Mouse (Mus musculus) B cell, adult 2 months (primary cell): ENCODE results near the gene Olfr544.
A peak's percentile ranks its signal among the peaks of the same experiment; 100 is the strongest.
"Not testable (repeated sequence)": the region's sequence is repeated elsewhere in the genome, so short reads cannot be mapped to it uniquely, and the experiment has no call there.

ENCODE experiments used
- DNase-seq, 2 experiments: peaks; one replicate each; pipeline ENCODE4 v3.0.0; 2022

Olfr544 gene

DNA sequence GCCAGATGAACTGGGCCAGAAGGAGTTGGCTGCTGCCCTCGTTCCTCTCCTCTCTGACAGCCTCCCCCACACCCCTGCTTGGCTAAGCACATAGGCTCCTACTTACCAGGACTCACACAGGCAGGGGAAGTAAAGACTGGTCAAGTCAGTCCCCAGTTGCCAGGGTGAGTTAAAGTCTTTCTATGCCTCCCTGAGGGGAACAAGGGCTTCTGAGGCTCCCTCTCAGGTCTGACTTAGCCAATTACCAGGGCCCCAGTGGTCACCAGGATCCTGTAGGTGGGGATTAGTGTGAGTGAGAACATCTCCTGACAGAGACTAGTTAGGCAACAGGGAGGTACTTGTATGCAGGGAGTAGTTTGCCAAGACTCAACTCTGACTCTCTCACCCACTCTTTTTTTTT lies at the start of gene Olfr544:
Olfr544 (minus strand) TSS at position 153 of the 400 bp plus-strand sequence.
- DNase-seq, result no peak

DNA sequence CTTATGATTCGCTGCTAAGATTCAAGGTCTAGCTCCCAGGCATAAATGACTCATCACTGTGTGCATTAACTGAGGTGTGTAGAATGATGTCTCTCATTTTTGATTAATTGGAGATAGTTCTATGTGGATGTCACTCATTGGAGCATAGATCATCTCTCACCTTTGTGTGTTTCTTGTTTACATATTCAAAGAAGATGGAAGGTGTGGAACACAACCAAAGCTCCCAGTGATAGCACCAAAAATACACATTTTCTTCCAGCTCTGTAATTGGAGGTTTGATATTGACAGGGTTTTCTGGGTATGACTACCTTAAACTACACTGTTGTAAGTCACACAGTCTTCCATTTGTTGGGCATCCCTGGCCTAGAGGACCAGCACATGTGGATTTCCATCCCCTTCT lies 46.3 kb upstream of the Olfr544 start, which contains the start of gene Olfr547:
Olfr547 (plus strand) TSS at position 301 of the 400 bp plus-strand sequence.
- no peak for DNase-seq

DNA sequence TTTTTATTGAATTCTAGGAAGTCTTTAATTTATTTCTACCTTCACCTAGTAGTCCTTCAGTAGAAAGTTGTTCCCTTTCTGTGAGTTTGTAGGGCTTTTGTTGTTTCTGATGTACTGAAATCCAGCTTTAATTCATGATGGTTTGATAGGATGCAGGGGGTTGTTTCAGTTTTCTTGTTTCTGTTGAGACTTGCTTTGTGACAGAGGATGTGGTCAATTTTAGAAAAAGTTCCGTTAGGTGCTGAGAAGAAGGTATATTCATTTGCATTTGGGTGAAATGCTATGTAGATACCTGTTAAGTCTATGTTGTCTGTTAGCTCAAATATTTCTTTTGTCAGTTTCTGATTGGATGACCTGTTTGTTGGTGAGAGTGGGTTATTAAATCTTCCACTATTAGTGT lies 40.9 kb upstream of the Olfr544 start:
- no peak for DNase-seq

DNA sequence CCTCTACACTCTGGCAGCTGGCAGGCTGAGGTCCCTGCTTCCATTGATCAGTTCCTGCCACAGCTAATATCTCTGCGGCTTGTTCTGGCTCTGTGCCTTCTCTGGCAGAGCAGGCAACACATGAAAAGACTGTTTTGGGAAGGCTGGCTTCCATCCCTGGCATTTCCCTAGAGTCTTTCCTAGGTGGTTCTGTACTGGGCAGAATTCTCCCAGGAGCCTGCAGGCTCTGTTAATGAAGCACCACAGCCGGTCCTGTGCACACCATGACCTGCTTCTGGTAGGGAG lies 28.9 kb upstream of the Olfr544 start:
- DNase-seq, result no peak

DNA sequence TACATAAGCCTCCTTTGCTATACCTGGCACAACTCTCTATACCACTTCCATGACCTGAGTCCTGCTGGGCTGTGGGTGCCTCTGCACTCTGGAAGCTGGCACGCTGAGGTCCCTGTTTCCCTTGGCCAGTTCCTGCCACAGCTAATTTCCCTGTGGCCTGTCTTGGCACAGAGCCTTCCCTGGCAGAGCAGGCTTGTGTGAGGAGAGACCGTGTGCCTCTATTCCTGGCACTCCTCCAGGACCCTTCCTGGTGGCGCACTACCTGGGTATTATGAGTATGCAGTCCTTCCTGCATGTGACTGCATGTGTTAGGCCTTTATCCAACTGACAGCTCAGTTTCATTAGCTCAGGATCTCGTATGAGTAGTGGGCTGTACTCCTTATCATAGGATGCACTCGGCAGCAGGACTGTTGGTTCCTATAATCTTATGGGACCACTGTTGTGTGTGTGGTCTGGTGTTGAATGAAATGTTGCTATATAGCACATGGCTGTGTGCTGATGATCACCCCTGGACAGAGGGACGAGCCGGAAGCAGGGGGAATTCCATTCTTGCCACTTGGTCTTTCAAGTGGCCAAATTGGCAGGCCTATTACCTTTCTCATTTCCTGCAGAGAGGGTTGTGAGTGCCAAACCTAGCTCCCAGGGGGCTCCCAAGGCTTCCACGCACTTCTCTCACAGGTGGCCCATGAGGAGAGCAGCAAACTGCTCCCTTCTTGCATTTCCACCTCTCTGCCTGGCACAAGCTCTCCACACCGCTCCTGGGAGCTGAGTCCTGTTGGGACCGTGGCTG lies 28.3 kb upstream of the Olfr544 start:
- no peak for DNase-seq

DNA sequence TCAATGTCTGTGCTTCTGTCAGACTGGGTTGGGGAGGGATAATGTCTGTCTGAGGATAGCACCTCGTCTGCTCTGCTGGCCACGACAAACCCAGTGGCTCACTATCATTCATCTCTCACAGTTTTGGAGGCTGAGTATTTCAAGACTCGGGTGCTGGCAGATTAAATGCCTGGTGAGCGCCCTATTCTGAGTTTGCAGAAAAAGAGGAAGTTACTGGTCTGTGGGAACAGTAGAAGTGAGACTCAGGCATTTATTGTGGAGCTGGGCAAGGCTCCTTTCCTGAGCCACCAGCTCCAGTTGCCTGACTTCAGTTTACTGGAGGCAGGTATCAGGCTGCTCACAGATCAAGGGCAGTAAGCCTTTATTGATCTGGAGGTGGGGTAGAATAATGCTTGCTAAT lies 26.0 kb upstream of the Olfr544 start:
- DNase-seq, result peak; percentile 3 to 8

DNA sequence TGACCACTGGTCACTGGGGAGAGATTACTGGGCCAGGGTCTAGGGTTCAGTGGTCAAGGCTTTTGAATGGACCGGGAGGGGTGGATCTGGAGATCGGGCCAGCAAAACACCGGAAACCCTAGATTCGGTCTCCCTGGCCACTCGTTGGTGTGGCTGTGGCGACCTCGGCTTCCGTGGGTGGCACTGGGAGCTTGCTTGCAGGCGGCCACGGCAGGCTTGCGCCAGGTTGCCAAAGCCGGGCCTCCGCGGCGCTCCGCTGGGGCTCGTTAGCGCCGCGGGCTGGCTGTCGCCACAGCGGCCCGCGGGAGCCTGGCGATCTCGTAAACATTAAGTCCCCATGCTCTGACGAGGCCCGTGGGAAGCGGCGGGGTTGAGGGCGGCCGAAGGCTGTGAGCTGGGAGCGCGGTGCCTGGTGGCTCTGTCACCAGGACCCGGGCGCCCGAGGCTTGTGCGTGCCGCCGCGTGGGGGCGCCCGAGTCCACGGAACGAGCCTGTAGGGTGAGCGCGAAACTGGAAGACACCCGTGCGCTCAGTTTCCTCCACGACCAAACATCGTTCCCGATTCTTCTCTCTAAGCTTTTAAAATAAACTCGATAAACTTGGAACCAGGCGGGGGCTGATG lies 24.8 kb upstream of the Olfr544 start:
- peak; percentile 91 to 93 for DNase-seq

DNA sequence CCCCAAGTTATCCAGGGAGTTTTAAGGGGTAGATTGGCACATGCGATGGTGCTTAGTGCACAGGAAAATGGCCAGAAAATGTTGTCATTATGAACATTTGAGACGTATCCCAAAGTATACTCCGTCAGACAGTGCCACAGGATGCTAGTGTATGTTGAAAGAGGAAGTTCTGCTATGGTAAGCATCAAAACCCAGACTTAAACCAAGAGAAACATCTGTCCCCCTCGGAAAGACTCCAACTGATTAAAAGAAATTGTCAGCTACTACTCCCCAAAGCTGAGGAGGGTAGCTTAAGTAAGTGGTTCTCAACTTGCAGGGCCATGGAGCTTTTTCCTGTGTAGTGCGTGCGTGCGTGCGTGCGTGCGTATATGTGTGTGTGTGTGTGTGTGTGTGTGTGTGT lies 23.8 kb upstream of the Olfr544 start:
- DNase-seq, result no peak

DNA sequence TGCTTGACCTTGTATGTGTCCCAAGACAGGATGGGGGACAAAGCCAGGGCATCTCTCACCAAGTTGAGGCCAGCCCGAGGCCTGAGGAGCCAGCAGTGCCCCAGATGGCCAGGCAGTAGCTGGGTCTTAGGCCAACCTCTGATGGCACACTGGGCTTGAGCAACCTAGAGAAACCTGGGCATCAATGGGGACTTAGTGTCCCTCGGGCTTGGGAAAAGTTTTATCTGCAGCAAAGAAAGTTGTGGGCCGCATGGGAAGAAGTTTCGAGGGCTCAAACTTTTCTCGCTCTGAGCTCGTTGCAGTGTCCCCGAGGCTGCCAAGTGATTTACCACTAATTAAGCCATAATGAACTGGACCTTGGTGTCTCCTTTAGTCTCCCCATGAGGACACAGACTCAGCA lies 21.6 kb upstream of the Olfr544 start:
- DNase-seq, result no peak

DNA sequence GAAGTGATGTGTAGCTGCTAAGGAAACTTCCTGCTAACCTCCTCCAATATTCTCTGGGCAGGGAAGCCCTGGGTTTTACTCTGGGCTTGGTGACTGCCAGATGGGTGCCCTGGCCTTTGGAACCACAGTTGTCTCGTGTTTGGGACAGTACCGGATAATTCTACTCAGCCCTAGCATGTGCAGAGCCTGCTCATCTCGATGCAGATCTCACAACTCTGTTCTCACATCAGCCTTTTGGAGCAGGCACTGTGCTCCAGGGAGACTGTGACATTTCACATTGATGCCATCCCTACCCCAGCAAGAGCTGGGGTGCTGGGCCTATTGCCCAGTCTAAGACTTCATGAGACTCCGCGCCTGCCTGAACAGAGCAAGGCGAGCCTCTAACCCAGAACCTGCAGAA lies 20.6 kb upstream of the Olfr544 start:
- DNase-seq, result no peak

DNA sequence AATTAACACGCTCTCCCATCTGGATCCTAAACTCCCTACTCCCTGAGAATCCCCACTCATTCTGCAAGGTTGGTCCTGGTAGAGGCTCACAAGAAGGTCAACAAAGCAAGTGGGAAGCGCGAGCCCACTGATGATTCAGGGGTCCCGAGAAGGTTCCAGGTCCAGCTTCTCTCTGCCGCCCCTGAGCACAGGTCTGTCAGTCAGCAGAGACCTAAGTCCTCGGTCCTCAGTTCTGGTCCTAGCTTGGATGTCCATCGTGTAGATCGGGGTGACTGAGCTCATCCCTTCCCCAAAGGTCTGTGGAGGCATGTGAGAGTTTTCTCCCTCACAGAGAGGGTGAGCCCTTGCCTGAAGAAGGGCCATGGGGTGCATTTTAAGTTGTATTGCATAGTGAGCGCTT lies 20.0 kb upstream of the Olfr544 start:
- no peak for DNase-seq

DNA sequence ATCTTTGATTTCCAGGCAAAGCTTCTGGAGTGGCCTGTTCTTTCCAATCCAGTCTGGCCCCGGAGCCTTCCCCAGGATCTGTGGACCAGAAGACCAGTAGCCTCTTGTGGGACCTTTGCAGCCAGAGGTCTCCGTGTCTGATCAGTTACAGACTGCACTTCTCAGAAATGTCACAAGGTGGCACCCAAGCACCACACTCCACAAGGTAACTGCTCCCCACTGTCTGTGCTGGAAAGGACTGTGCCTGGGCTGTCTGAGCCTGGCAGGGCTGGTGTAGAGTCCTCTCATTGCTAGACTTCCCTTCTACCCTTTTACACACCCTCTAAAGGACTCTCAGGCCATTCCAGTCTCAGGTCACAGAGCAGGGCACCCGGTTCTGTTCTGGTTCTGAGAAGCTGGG lies 18.7 kb upstream of the Olfr544 start:
- DNase-seq, result peak; percentile 75 to 79

DNA sequence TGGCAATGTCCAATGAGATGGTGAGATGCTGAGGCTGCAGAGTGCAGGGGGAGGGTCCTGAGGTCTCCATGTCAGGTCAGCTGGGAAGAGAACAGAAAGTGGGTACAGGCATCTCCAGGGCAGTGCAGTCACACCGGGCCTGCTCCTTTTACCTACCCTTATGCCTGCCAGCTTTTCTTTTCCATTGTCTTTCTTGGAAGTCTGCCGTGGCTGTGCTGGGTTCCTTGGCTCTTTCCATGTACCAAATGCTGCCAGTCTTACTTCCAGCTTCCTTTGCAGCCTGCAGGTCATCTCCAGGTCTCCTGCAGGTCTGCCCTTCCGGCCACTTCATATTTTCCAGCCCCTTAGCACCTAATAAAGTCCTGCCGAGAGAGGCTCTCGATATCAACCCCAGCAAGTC lies 13.9 kb upstream of the Olfr544 start:
- no peak for DNase-seq

DNA sequence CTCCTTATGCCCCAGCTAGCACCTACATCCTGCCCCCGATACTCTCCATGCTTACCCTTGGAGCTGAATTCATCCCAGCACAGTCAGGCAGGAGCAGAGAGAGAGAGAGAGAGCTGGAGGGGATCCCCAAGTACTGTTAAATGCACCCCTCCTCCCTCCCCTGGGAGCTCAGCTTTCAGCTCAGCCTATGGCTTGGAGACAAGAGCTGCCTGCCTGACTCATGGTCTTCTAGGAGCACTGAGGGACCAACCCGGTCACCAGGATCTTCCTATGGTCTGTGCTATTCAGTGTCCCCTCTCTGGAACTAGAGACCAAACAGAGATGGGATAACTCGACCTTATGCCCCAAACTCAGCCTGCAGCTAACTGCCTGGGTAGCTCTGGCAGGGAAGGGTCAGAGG lies 11.4 kb upstream of the Olfr544 start, which contains the start of gene Olfr545:
Olfr545 (minus strand) TSS at position 101 of the 400 bp plus-strand sequence.
- no peak for DNase-seq

DNA sequence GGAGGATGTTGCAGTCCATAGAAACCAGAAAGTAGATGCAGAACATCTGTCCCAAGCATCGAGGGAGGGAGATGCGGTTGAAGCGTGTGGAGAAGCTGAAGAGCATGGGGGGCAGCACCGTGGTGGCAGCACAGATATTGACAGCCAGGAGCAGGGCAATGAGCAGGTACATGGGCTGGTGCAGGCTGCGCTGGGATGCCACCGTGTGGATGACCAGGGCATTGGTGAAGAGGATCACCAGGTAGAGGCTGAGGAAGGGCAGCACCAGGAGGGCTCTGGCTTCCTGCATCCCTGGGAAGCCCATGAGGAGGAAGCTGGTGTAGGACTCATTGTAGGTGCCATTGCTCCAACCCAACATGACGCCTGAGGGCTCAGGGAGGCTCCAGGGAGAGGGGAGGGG lies 6.3 kb upstream of the Olfr544 start:
- not testable (repeated sequence) for DNase-seq

DNA sequence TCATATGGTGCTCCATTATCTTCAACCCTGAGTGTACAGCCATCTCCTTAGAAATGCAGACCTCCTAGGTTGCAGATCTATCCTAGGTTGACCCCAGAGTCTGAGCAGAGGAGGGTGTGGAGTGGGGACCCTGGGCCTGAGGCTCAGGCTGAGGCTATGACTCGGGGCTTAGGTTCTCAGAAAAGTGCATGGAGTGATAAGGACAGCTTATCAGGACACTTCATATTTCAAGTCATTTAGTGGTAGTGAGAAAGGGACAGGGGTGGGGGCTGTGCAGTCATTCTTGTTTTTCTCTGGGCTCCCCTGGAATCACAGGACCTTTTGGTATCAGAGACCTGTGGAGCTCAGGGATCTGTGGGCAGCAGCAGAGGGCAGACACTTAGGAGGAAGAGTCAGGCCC lies 2.0 kb downstream of the Olfr544 start:
- DNase-seq, result no peak

DNA sequence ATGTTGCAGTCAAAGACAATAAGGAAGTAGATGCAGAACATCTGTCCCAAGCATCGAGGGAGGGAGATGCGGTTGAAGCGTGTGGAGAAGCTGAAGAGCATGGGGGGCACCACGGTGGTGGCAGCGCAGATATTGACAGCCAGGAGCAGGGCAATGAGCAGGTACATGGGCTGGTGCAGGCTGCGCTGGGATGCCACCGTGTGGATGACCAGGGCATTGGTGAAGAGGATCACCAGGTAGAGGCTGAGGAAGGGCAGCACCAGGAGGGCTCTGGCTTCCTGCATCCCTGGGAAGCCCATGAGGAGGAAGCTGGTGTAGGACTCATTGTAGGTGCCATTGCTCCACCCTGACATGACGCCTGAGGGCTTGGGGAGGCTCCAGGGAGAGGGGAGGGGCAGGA lies 3.3 kb downstream of the Olfr544 start:
- not testable (repeated sequence) for DNase-seq

DNA sequence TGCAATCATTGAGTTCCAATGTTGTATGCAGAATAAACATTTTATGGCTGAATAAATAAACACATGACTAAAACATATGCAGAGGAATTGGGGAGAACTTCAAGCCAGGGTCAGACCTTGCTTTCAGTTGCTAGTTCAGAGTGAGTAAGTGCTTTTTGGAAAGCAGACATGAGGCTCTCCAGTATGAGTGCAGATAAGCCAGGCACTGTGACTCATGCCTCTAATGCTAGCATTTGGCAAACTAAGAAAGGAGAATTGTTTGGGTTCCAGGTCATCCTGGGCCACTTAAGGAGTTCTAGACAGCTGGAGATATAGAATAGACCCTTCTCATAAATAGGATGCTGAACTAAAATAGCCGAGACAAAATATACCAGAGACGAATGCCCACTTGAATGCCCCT lies 4.4 kb downstream of the Olfr544 start:
- DNase-seq, result no peak

DNA sequence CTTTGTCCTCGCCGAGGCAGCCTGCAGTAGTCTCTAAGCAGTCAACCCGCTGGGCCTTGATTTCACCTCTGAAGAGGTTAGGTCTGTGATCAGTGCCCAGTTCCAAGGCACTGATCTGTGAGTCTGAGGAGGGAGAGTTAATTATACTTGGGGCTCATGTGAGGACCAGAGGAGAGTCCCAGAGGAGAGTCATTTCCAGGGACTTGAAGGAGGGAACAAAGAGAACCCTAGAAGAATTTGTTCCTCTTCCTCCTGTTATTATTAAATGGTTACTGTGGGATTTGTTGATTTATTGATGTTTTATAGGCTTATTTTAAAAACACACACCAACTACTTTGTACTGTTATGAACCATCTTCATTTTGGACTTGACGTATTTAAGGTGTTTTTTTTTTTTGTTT lies 6.5 kb downstream of the Olfr544 start, which contains the start of gene Olfr543:
Olfr543 (minus strand) TSS at position 101 of the 400 bp plus-strand sequence.
- no peak for DNase-seq

DNA sequence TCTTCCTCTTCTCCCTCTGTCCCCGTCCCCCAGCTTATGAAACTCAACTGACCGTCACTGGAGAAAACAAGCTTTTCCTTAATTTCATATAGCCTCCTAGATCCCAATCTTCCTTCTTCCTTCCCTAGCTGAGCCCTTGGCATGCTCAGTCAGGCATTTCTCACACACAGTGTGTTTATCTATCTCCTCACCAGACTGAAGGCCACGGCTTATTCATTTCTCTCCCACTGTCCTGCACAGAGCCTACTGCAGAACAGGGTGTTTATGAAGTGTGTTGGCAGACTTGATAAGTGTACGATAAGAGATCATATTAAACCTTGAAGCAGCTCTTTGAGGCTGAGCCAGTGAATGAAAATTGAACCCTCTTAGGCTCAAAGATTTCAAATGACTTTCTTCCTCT lies 7.3 kb downstream of the Olfr544 start:
- DNase-seq, result no peak

DNA sequence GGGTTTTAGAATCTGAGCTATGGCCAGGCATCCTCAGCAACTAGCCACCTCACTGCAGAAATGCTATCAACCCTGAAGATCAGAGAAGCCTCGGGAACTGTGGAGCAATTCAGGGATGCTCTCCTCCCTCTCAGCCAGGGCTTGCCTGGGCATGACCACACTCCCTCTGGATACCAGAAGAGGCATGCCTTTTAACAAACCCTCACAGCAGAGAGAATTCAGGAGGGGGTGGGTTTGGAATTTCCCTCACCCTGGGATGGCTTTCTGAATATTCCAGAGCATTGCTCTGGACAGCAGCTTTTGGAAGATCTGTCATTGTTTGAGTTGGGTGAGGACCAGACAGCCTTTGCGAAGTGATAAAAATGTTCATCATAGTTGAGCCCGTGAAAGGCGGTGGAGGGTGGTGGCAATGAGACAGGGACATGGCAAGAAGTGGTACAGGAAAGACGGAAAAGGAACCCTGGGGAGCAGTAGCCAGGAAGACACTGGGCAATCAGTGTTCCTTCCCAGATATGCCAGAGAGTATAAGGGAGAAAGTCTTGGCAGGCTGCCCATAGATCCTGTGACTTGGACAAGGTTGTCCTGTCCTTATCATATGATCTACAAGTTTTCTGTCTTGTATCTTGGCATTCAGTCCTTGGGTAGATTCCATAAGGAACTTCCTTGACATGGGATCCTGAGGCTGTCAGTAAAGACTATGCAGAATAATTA lies 8.6 kb downstream of the Olfr544 start:
- no peak for DNase-seq

DNA sequence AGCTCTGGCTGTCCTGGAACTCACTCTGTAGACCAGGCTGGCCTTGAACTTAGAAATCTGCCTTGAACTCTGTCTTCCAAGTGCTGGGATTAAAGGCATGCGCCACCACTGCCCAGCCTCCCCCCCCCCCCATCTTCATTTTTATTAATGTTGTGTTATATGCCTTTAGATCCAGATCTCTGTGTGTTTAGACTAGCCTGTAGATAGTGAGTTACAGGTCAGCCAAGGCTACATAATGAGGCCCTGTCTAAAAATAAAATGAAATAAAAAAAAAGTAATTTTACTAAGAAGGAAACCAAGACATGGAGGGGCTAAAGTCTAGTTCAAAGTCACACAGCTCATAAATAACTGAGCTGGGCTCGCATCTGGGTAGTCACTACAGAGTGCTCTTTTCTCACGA lies 9.2 kb downstream of the Olfr544 start:
- no peak for DNase-seq

DNA sequence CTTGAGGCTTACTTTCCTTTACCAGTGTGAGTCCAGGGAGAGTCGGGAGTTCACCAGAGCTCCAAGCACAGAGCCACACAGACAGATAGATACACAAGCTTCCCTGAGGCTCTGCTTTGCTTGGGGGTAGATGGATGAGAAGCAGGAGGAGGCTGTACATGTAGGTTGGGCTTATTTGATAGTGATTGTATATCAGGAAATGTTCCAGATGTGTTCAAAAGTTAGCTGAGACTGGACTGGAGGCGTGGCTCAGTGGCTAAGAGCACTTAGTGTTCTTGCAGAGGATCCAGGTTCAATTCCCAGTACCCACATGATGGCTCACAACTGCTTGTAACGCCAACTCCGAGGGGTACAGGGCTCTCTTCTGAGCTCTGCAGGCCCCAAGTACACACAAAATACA lies 9.7 kb downstream of the Olfr544 start:
- DNase-seq, result no peak

DNA sequence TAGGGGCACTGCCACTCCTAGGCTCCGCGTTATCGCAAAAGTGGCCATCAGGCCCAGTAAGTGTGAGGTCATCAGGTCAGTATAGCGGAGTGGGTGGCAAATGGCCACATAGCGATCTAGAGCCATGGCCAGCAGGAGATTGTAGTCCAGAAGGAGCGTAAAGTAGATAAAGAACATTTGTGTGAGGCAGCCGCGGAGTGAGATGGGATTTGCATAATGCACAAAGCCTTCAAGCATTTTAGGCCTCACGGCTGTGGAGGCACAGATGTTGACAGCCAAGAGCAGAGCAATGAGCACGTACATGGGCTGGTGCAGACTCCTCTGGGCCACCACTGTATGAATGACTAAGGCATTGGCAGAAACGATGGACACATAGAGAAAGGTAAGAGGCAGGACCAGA lies 10.7 kb downstream of the Olfr544 start:
- no peak for DNase-seq
